Mouse (Mus musculus) left cerebral cortex, adult 2 months (tissue): ENCODE measurements at regions not wholly inside any gene's neighbourhood (a gene's known extent, or its start where the extent isn't known, plus 50 kb on each side); places are given as distances from the start of the nearest gene placed in this dataset.

Experiments used
- DNase-seq, 2 experiments: peaks; one replicate each; pipeline ENCODE4 v3.0.0; 2021 to 2022; ENCODE audit warnings: low spot score in 2 of 2, mixed read lengths in 1 of 2; ENCODE audit errors: extremely low spot score in 1 of 2
- H3K27ac ChIP-seq: fragments of 200-600 bp; 2 replicates; pipeline ENCODE4 v1.8.1; 2022
- H3K4me3 ChIP-seq: fragments of 200-600 bp; 2 replicates; pipeline ENCODE4 v1.8.1; 2022
- CTCF ChIP-seq: fragments of 200-600 bp; IDR thresholded peaks from 2 replicates; pipeline ENCODE4 v1.8.1; 2022; ENCODE audit warnings: antibody characterized with exemption, mild to moderate bottlenecking, moderate library complexity
- intact Hi-C: fragments of 180-260 bp; cut with DNase I; formaldehyde crosslinking; loops from one replicate; pipeline ENCODE4 v1.15.1; 2025

DNA sequence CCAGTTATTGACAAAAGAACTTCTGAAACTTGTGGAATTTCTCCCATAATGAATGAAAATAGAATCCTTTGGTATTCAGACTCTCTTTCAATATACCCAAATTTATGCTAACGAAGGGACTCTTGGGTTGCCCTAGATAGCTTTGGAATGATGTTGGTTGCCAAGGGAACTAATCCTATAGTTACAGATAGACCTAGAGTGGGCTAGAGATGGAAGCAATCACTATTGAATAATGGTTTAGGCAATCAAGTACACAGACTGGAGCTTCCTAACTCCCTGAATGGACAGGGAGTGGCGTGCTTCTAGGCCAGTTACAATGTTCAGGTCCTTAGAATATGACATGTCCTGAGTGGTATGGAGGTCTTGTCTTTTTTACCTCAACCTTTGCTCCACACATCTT is 354.3 kb upstream of the Tmpo start:
- TF ChIP-seq CTCF, result no peak
- H3K27ac ChIP-seq, result no peak overlapping the region
- DNase-seq, result no peak
- intact Hi-C loops, result loop anchor here (5.0 kb wide), 1 partner anchor 238 kb away; no protein-coding TSS in a partner anchor
- H3K4me3 ChIP-seq, result no peak overlapping the region

DNA sequence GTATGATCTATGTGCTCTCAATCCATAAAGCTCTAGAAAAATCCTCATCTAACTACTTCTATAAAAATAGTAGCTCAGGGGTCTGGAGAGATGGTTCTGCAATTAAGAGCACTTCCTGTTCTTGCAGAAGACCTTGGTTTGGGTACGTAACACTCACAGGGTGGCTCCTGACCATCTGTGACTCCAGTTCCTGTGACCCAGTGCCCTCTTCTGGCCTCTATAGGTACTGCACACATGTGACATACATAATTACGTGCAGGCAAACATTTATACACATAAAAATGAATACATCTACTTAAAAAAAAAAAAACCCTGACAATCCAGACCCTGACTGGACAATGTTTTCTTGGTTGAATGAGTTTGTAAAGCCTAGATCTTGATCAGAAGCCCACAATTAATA is 347.2 kb upstream of the Tmpo start:
- no peak overlapping the region for H3K27ac ChIP-seq
- intact Hi-C loops, result no loop called here
- H3K4me3 ChIP-seq, result no peak overlapping the region
- no peak for DNase-seq
- TF ChIP-seq CTCF, result peak; percentile 3; the same call in 1 of the 2 replicates

DNA sequence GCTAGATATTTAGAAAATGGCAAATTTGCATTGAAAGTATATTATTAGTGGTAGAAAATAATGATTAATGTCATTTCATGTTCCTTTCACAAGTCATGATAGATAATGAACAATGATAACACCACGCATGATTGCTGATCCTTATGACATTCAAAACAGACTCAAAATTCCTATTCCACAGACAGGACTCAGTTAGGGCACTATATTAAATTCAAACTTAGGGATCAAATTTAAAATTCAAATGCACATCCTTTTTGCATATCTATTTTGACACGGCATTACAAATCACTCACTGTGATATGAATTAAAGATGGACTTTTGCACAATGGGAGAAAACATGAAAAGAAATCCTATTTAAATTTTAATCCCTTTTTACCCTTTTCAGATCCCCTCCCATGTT is 340.1 kb upstream of the Tmpo start:
- no peak for TF ChIP-seq CTCF
- H3K27ac ChIP-seq, result no peak overlapping the region
- H3K4me3 ChIP-seq, result no peak overlapping the region
- DNase-seq, result no peak
- intact Hi-C loops, result no loop called here

DNA sequence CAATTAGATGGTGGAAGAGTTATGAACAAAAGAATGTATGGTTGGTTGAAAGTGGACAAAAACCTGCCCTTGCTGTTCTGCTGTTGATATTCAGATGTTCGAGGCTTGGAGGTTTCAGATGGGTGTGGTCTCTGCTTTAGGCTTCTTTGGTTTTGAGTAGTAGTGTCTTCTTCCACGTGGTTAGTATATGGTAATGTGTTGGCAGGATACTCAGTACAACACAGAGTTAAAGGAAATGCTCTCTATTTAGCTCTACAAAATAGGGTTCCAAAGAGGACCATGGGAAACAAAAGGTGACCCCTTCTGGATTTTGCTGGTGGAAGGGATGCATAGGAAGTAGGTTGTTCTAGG is 333.9 kb upstream of the Tmpo start:
- Histone ChIP-seq H3K27ac (no peak overlapping the region), H3K4me3 (no peak overlapping the region)
- no peak for DNase-seq
- TF ChIP-seq CTCF, result no peak
- intact Hi-C loops, result no loop called here

DNA sequence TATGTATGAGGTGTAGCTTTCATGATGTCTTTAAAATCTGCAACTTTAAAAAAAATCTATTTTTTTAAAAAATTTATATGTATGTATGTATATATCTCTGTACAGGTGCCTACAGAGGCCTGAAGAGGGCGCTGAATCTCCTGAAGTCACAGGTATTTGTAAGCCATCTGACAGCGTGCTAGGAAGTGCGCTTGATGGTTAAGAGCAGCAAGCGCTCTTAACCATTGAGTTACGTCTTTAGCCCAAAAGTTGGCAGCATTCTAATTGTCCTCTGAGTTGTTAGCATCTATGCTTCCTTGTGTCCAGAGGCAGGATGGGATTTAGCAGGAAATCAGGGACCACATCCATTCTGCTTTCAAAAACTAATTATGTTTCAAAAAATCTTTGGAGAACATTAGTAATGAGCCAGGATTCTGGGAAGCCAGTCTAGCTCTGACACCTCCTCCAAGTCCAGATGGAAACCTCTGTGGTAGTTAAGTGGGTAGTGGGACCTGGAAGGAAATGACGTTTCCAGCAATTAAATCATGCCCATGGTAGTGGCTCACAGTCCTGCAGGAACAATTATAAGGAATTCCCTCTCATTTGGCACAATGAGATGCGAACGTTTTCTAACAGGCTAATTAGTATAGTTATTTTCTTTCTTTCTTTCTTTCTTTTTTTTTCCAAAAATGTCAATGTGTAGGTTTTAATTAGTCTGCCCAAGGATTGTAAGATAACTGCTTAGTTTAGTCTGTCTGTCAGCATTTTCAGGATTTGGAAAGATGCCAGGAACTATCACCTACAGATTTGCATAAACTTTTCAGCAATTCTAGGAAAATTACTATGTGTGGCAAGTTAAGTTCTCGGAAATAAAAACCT is 333.3 kb upstream of the Tmpo start:
- no peak; the same call in 1 of the 2 replicates for TF ChIP-seq CTCF
- intact Hi-C loops, result no loop called here
- Histone ChIP-seq H3K27ac (no peak overlapping the region), H3K4me3 (no peak overlapping the region)
- DNase-seq, result no peak

DNA sequence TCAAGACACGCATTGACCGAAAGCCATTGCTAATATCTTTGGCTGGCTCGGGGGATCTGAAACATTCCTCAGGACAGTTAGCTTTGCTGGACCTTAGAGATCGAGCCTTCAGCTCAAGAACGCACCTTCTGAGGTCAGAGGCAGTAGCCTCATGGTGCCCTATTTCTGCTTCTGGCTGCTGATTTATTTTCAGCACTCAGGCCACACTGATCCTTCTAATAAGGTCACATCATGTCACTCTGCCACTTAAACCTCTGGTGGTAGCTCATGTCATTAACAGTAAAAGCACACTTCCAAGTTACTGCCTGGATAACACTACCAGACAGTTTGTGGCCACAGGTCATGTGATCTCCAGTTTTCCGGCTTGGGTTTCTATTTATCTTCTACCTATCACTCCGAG is 325.9 kb upstream of the Tmpo start:
- DNase-seq, result no peak
- no peak overlapping the region for H3K4me3 ChIP-seq
- no peak overlapping the region for H3K27ac ChIP-seq
- intact Hi-C loops, result no loop called here
- no peak for TF ChIP-seq CTCF

DNA sequence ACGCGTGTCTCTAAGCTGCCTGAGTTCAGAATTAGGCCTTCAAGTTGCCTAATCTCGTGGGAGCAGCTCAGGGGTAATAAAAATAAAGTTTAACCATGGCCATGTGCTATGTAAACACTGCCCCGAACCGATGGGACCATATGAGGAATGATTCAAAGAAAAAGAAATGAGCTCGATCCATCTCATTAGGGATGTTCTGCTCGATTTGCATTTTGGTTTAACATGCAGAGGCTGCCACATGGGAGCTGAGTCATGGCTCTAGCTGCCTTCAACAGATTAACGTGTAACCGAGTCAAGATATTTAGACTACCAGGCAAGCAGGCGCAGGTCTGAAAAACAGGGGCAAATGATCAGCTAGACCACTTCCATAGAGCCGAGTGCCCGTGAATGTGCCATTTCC is 323.8 kb upstream of the Tmpo start:
- DNase-seq, result peak in 1 of 2 experiments; percentile 14
- intact Hi-C loops, result no loop called here
- Histone ChIP-seq H3K27ac (no peak overlapping the region), H3K4me3 (no peak overlapping the region)
- no peak for TF ChIP-seq CTCF

DNA sequence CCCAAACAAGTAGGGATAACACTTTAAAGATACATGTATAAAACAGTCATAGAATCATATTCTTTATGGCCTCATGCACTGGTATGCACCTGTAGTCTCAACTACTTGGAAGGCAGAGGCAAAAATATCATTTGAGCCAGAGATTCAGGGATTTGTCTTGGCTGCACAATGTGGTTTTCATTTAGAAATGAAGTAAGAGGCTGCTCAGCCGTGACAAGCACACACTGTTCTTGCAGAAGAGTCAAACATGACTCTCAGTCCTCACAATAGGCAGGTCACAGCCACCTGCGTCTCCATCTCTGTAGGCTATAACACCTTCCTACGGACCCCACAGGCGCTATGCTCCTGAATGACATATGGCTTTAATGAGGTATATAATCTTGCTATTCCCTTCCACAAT is 317.4 kb upstream of the Tmpo start:
- no peak overlapping the region for H3K4me3 ChIP-seq
- intact Hi-C loops, result no loop called here
- no peak for DNase-seq

DNA sequence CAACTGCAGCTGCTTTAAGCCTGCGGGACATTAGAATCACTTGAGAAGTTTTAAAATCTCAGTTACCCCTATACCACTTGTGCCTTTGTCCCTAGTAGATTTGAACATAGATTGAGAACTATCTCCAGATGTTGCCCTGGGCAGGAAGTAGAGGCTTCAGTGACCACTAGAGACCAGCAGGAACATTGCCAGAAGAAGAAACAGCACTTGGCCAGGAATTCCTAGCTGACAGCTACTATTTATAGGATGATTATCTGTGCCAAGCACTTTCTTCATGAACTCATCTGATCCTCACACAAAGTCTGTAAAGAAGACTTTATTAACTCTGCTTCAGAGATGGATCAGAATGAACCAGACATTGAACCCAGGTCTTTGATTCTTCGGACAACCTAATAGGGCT is 283.6 kb upstream of the Tmpo start:
- no peak for DNase-seq
- intact Hi-C loops, result no loop called here
- TF ChIP-seq CTCF, result no peak
- Histone ChIP-seq H3K4me3 (no peak overlapping the region), H3K27ac (no peak overlapping the region)

More for the DNA sequence above, 317.4 kb upstream of the Tmpo start:
- TF ChIP-seq CTCF, result no peak
- H3K27ac ChIP-seq, result no peak overlapping the region

DNA sequence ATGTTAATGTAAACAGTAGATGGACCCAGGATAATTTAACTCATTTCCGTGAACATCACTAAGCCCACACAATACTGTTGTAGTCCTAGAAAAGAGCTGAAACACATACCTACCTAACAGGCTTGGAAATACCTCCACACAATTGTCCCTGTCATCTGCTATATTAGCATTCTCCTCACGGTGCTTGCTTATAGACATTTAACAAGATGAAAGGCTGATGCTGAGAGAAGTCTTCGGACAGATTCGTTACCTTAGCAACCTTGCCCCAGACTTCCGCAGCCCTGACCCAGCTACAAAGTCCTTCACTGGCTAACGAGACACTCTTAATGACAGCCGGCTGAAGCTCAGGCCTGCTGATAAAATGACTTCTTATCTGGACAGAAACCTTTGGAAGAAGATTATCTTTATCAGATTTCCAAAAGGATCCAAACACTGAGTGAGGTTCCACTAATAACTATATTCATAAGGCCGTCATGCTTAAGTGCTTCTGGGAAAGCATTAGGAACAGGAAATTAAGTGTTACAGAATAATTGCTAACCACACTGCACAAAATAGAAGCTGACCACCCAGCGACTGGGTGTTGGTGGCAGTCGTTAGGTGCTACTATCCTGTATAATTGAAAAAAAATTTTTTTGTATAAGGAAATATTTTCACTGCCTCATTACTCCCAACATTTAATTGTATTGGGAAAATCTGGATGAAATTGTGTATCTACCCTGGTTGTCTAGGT is 267.0 kb upstream of the Tmpo start:
- DNase-seq, result no peak
- no peak for TF ChIP-seq CTCF
- no peak overlapping the region for H3K27ac ChIP-seq
- intact Hi-C loops, result no loop called here
- no peak overlapping the region for H3K4me3 ChIP-seq

DNA sequence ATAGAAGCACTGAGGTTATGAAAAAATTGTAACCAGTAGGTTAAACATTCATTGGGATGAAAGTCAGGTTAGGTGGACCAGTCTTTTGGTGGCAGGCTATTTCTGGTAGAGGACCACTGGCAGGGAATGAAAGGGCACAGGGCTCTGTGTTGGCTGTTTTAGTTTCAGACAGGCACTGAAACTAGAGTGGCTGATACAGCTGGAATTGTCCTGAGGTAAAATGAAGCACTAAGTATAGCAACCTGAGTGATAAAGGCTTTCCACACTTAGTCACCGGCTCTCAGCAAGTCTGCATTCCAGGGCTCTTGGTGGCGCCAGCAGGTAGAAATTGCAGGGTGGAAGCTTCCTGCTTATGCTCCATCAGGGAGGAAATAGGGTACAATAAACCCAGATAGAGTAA is 262.2 kb upstream of the Tmpo start:
- TF ChIP-seq CTCF, result no peak
- H3K4me3 ChIP-seq, result no peak overlapping the region
- intact Hi-C loops, result no loop called here
- DNase-seq, result no peak
- no peak overlapping the region for H3K27ac ChIP-seq

DNA sequence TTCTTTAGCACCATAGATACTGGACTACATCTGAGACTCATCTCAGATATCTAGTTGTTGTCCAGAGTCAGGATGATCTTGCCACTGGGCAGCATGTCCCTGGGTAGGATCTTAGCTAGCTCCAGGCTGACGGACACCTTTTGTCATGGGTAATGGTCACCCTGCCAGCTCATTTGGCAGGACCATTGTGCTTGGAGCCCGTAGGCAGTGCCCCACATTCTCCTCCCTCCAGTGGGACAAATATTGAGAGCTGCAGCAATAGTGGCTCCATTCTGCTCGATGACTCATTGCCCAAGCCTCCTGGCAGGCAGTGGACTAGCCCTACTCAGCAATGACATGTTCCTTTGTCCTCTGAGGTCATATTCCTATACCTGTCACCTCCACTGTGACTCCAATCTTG is 258.9 kb upstream of the Tmpo start:
- intact Hi-C loops, result no loop called here
- Histone ChIP-seq H3K4me3 (no peak overlapping the region), H3K27ac (no peak overlapping the region)
- DNase-seq, result no peak
- no peak for TF ChIP-seq CTCF

DNA sequence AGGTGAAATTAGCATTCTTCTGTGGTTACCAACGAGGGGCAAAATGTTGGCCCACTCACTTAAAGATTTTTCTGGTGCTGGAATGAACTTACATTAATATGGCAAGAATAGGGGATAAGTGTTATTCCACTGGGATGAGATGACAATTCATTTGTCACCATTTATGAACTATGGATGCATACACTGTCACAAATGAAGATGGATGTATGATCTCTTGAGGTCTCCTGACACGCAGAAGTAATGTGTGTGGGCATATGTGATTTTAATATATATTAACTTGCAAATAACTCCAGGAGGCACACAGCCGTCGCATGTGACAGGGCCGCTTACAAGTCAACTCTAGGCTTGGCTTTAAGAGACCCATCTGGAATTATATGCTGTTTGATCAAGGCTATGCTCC is 256.8 kb upstream of the Tmpo start:
- Histone ChIP-seq H3K4me3 (no peak overlapping the region), H3K27ac (no peak overlapping the region)
- TF ChIP-seq CTCF, result no peak
- intact Hi-C loops, result no loop called here
- DNase-seq, result no peak
